Mouse (Mus musculus): ENCODE data around the gene Ehbp1l1. TPM values are rescaled to one million over a fixed set of nuclear protein-coding genes. Genes with fewer than 3 reads are reported as not detected.

The Ehbp1l1 gene
- total RNA-seq (2023): 30.5 TPM

DNA sequence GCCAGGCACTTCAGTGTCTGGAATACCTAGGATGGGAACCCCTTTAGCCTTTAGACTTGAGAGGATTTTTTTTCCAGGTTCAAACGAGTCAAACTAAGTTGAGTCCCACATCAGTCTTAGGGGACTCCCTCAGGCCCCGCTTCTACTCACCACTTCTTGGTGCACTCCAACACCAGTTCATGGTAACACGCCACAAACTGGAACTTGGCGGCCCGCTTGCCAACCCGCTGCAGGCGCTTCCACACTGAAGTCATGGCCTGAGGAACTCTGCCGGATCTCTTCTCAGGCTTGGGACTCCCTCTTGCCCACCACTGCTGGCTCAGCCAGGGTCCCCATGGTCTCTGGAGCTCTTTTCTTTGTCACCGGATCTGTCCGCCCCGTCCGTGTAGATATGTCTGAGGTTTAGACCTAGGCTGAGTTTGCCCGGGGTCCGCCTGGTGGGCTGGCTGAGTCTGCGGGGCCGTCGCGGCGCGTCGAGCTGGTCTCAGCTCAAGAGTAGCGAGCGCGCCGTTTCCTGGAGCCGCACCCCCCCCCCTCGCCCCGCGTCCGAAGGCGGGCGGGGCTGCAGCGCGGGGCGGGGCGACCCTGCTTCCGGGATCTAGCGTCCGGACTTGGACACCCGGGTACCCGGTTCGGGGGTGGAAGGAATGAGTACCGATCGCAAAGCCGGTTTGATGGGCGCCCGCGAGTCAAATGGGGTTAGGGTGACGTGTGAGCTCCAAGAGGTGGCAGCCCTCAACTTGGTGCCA lies at the start of gene Ehbp1l1:
TSS of gene Ehbp1l1 (minus strand) at position 551 of the 749 bp plus-strand sequence.

GRCm38 (mm10) chr19:5770925-5771860 lies 45.1 kb upstream of the Ehbp1l1 start, which contains the start of gene Scyl1:
TSS of gene Scyl1 (minus strand) at chr19:5771419.

DNA sequence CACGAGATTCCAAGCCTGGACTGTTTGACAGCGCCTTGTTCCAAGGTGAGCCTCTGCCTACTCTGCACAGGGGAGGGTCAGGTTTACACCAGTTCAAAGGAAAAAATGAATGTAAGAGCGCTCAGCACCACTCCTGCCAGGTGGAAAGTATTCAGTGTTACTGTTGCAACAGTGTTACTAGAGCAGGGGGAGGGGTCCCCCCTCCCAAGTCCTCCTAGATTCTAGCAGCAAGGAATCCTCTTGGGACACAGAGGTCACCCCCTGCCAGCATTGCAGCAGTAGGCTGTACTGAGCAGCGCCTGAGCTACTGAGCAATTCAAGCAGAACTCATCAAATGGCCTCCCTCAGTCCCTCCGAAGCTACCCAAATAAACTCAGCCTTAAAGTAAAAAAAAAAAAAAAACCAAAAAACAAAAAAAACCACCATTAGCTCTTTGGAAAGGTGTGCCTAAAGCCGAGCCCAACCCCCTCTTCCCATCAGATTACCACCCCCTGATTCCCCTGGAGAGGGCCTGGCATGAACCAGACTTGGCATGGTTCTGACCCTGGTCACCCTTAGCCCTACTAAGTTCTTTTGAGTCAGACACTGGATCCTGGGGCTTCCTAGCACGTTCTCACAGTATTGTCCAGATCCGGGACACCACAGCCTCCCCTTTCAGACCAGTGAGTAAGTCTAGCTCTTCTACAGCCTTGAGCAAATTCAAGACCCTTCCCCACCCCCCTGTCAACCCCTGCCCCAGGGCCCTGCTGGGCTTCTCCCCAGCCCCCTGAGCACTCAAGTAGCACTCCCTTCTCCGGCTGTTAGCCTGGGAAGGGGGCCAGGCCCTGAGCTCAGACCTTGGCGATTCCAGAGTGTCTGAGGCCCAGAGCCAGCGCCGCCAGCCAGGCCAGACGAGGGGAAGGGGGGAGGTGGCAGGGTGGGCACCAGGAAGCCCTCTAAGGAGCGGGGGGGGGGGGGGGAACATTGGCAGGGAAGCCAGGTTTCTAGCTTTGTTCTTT lies 14.5 kb upstream of the Ehbp1l1 start, which contains the start of gene Ltbp3:
TSS of gene Ltbp3 (plus strand) at position 585 of the 998 bp plus-strand sequence.

GRCm38 (mm10) chr19:5729444-5729815 lies 3.3 kb upstream of the Ehbp1l1 start, which contains the start of gene Fam89b:
TSS of gene Fam89b (minus strand) at chr19:5729653.

DNA sequence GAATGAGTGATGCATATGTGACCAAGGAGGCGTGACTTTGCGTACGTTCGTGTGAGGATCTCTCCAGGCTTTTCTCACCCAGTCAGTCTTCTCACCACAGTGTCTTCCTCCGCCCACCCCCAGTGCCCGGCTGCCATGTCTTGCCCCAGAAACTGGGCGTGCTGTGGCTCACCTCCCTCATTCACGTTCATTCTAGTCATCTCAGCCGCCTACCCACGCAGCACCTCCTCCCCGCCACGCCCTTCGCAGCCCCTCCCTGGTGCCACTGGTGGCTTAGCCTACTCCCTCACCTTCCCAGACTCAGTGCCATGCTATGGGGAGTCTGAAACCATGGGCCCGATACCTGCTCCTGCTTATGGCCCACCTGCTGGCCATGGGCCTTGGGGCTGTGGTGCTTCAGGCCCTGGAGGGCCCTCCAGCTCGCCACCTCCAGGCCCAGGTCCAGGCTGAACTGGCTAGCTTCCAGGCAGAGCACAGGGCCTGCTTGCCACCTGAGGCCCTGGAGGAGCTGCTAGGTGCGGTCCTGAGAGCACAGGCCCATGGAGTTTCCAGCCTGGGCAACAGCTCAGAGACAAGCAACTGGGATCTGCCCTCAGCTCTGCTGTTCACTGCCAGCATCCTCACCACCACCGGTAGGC lies 21.8 kb downstream of the Ehbp1l1 start, which contains the start of gene Kcnk7:
TSS of gene Kcnk7 (plus strand) at position 205 of the 638 bp plus-strand sequence.

GRCm38 (mm10) chr19:5688200-5689087 lies 37.7 kb downstream of the Ehbp1l1 start, which contains the start of the genes Map3k11 and Pcnx3:
TSS of gene Map3k11 (plus strand) at chr19:5688742.
TSS of gene Pcnx3 (minus strand) at chr19:5688908.

DNA sequence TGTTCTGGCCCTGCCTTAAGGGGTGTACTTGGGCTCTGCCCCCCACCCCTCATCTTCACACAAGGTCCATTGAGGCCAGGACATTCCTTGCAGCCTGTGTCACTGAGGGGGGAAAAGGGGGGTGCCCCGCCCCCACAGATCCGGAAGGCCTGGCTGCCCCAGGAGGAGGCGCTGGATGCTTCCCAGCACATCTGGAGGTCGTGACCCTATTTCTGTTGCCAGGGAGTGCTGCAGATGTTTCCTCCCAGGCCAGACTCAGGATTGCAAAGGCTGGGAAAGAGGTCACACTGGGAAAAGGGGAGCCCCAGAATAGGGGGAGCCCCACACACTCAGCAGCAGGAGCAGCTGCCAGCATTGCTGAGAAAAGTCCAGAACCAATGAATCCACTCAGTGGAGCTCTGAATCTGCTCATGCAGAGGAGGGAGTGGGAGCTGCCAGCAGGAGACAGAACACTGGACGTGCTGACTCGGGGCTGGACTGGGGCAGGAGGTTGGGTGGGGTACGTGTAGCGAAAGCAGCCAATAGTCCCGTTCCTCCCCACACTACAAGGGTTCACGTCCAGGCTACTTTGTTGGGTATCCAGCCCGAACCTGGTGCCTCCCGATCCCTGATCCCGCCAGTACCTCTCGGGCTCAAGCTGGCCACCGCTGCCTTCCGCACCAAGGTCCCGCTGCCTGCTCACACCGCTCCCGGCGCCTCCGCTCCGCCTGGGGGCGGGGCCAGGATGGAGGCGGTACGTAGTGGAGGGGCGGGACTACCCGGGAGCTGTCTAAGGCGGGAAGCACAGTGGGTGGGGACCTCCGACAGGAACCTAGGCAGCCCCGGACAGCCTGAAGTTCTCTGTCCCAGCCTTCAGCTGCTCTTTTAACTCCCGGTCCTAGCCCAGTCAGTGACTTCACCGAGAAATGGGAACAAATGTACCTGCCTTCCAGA lies 62.9 kb downstream of the Ehbp1l1 start, which contains the start of gene Sipa1:
TSS of gene Sipa1 (minus strand) at position 727 of the 933 bp plus-strand sequence.

Other genes starting within 250 kb of the Ehbp1l1 start
- 38.5 TPM for gene Mus81, start 237.9 kb downstream of the Ehbp1l1 start, total RNA-seq (2023)
- 1,344 TPM for gene Cfl1, start 235.9 kb downstream of the Ehbp1l1 start, total RNA-seq (2023)
- gene 1700020D05Rik, start 222.5 kb downstream of the Ehbp1l1 start, total RNA-seq (2023): not detected
- gene Snx32, start 215.8 kb downstream of the Ehbp1l1 start, total RNA-seq (2023): 4.8 TPM
- not detected for gene Ovol1, start 165.7 kb downstream of the Ehbp1l1 start, total RNA-seq (2023)
- gene Ap5b1, start 158.3 kb downstream of the Ehbp1l1 start, total RNA-seq (2023): 17.9 TPM
- gene Rnaseh2c, start 124.4 kb downstream of the Ehbp1l1 start, total RNA-seq (2023): 78.0 TPM
- gene Kat5, start 116.1 kb downstream of the Ehbp1l1 start, total RNA-seq (2023): 144 TPM
- gene Rela, start 88.8 kb downstream of the Ehbp1l1 start, total RNA-seq (2023): 151 TPM
- 171 TPM for gene Sipa1, start 62.6 kb downstream of the Ehbp1l1 start, total RNA-seq (2023)
- gene Map3k11, start 37.6 kb downstream of the Ehbp1l1 start, total RNA-seq (2023): 50.6 TPM
- gene Pcnx3, start 37.4 kb downstream of the Ehbp1l1 start, total RNA-seq (2023): 181 TPM
- gene Kcnk7, start 21.9 kb downstream of the Ehbp1l1 start, total RNA-seq (2023): not detected
- gene Fam89b, start 3.3 kb upstream of the Ehbp1l1 start, total RNA-seq (2023): 18.5 TPM
- gene Ltbp3, start 14.6 kb upstream of the Ehbp1l1 start, total RNA-seq (2023): not detected
- gene Scyl1, start 45.1 kb upstream of the Ehbp1l1 start, total RNA-seq (2023): 74.2 TPM
- gene Frmd8, start 149.0 kb upstream of the Ehbp1l1 start, total RNA-seq (2023): 127 TPM
- 27.0 TPM for gene Slc25a45, start 151.5 kb upstream of the Ehbp1l1 start, total RNA-seq (2023)
- 2.3 TPM for gene Tigd3, start 167.8 kb upstream of the Ehbp1l1 start, total RNA-seq (2023)
- gene Dpf2, start 186.7 kb upstream of the Ehbp1l1 start, total RNA-seq (2023): 116 TPM
- 0.59 TPM for gene Cdc42ep2, start 198.5 kb upstream of the Ehbp1l1 start, total RNA-seq (2023)
- gene Pola2, start 237.9 kb upstream of the Ehbp1l1 start, total RNA-seq (2023): 53.3 TPM

Measured in CD4-positive naive resting alpha-beta T cell, adult 76 days (primary cell).